Mouse (Mus musculus): ENCODE measurements around the gene Ltbp4. TPM values are rescaled to one million over a fixed set of nuclear protein-coding genes. Genes with fewer than 3 reads are reported as not detected.
A peak's percentile ranks its signal among the peaks of the same experiment; 100 is the strongest.

The Ltbp4 gene
- polyA plus RNA-seq, 1 experiment from 2014 or later, result 29.3 TPM

DNA sequence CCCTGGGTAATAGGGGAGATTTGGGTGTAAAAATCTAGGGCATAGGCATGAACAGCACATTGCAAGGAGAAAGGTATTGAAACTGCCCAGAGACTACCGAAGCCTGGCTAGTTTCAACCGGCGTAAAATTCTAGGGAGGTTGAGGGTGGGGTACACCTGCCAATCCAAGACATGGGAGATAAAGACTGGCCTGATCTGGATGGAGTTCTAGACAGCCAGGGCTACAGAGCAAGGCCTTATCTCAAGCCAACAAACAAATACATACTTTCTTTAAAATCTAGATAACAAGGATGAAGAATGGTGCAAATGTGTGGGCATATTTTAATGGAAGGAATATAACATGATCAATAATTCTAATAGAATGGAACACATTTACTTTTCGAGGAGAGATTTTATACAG, 17.3 kb upstream of the Ltbp4 start:
- Histone ChIP-seq H3K36me3 (peaks cover 25% of the 10 kb centered on the region), H3K9me3 (no peaks in the 10 kb centered on the region), H3K4me2 (replicated peaks) (peak overlapping the region; percentile 82), H3K27me3 (peaks cover 29% of the 10 kb centered on the region), H3K27ac (no peak overlapping the region), H3K4me1 (peaks cover 24% of the 10 kb centered on the region), H3K4me3 (peak overlapping the region; percentile 67), H3K9ac (peak overlapping the region; percentile 73; the same call in 1 of the 2 replicates)
- ATAC-seq (ENCODE audit: low FRiP score, low read depth), result no peak
- 55% methylated on average over 4 of the region's 4 CpGs for WGBS

DNA sequence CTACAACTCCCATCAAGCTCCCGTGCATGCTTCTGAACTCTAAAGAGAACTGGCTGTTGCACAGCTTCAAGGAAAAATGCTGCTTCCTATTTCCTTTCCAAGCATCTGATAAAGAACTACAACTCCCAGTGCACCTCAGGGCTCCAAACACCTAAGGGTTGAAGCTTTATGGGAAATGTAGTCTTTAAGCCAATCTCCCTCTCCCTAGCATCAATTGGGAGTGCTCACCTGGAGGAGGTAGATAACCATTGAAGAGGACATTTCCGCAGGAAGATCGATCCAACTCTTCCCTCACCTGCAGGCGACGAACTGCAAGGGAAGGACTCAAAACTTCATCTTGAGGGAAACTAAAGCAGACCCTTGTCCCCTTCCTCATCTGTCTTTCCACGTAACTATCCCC, 16.7 kb upstream of the Ltbp4 start:
- H3K9me3 ChIP-seq, result no peaks in the 10 kb centered on the region
- no peak overlapping the region for H3K27ac ChIP-seq
- peaks cover 24% of the 10 kb centered on the region for H3K4me1 ChIP-seq
- H3K9ac ChIP-seq, result no peak overlapping the region
- H3K36me3 ChIP-seq, result peaks cover 31% of the 10 kb centered on the region
- peak overlapping the region; percentile 82 for H3K4me2 ChIP-seq (replicated peaks)
- H3K4me3 ChIP-seq, result peak overlapping the region; percentile 67; the same call in 1 of the 2 replicates
- peaks cover 27% of the 10 kb centered on the region for H3K27me3 ChIP-seq
- peak; percentile 17; the same call in 1 of the 2 replicates for ATAC-seq (ENCODE audit: low FRiP score, low read depth)
- 21% methylated on average over 6 of the region's 6 CpGs for WGBS

DNA sequence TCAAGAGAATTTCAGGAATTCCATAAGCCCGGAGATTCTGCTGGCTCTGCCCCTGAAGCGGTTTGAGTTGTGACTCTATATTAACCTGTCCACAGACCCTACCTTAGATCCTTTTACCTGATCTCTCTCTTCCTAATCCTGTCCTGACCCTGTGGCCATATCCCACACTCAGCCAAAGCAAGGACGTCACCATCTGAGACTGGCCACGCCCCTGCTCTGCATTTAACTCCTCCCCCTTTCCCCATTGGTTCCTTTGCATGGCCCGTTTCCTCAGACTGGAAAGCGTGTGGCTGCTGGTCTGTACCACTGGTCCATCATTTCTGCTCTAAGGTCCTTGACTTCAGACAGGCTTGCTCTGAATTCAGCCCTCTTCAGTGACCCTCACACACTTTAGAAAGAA, 8.0 kb upstream of the Ltbp4 start:
- WGBS, result 18% methylated on average over 6 of the region's 6 CpGs
- Histone ChIP-seq H3K4me2 (replicated peaks) (no peak overlapping the region), H3K27me3 (0 out of 2 replicates have a peak, but pooled peaks cover 1% of the 10 kb centered on the region), H3K36me3 (peaks cover 83% of the 10 kb centered on the region), H3K9me3 (no peaks in the 10 kb centered on the region; the same call in 1 of the 2 replicates), H3K4me3 (no peak overlapping the region), H3K9ac (no peak overlapping the region), H3K4me1 (no peaks in the 10 kb centered on the region), H3K27ac (no peak overlapping the region)
- no peak for ATAC-seq (ENCODE audit: low FRiP score, low read depth)

DNA sequence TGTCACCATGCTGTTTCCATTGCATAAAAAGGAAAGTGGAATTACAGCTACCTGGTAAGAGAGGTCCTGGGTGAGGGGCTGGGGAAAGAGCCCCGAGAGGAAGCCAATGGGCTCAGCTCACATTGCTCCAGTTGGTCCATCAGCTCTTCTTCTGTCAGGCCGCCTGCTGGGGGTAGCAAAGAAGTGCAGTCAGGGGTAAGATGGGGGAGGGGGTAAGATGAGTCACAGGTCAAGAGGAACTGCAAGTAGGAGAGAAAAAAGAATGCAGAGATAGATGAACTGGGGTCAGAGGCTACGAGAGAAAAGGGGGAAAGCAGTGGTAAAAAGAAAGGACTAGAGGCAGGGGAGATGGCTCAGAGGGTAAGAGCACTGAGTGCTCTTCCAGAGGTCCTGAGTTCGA, 5.1 kb upstream of the Ltbp4 start:
- Histone ChIP-seq H3K9ac (no peak overlapping the region), H3K36me3 (peaks cover 58% of the 10 kb centered on the region), H3K27me3 (peaks cover 24% of the 10 kb centered on the region), H3K4me2 (replicated peaks) (no peak overlapping the region), H3K4me3 (no peak overlapping the region), H3K9me3 (no peaks in the 10 kb centered on the region; the same call in 1 of the 2 replicates), H3K4me1 (peaks cover 4% of the 10 kb centered on the region), H3K27ac (no peak overlapping the region)
- no peak for ATAC-seq (ENCODE audit: low FRiP score, low read depth)
- WGBS, result 49% methylated on average over 4 of the region's 4 CpGs

DNA sequence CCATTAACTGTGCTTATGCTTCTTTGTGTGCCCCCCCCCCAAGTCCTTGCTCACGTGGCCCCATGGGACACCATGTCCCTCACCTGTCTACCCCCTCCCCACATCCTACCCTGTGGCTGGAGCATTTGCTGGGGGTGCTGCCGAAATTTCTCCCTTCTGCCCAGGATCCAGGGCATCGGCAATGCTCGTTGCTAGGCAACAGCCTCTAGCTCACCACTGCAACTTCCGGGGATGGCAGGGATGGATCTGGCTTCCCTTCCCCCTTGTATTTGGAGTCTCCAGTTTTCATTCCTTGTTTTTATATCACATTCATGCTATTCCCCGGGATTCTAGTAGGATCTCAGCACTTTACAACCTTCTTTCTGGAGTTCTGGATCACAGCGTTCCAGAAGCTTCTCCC, 2.0 kb upstream of the Ltbp4 start:
- peaks cover 33% of the 10 kb centered on the region for H3K36me3 ChIP-seq
- no peaks in the 10 kb centered on the region; the same call in 1 of the 2 replicates for H3K9me3 ChIP-seq
- H3K4me2 ChIP-seq (replicated peaks), result no peak overlapping the region
- peaks cover 41% of the 10 kb centered on the region for H3K27me3 ChIP-seq
- no peak for ATAC-seq (ENCODE audit: low FRiP score, low read depth)
- 30% methylated on average over 7 of the region's 7 CpGs for WGBS
- no peak overlapping the region for H3K9ac ChIP-seq
- no peak overlapping the region for H3K27ac ChIP-seq
- H3K4me3 ChIP-seq, result no peak overlapping the region
- peaks cover 25% of the 10 kb centered on the region for H3K4me1 ChIP-seq

DNA sequence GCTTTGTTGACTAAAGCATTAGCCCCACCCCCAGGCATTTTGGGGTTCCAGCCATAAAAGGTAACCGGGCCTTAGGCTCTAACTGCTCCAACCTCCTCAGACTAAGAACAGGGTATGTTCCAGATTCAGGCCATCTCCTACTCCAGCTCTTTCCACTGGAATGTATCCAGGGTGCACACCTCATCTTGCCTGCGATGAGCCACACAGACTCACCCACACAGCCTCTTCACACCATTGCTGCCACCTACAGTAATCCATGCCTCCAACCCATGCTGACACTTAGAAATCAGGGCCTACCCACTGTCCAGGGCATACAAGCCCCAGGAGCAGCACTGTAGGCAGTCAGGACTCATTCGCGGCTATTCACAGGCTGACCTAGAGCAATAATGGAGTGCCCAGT, 1.6 kb upstream of the Ltbp4 start:
- no peak overlapping the region for H3K4me3 ChIP-seq
- H3K4me1 ChIP-seq, result peaks cover 29% of the 10 kb centered on the region
- H3K9ac ChIP-seq, result no peak overlapping the region
- no peak overlapping the region for H3K4me2 ChIP-seq (replicated peaks)
- 59% methylated on average over 4 of the region's 4 CpGs for whole genome bisulfite sequencing
- H3K36me3 ChIP-seq, result peaks cover 29% of the 10 kb centered on the region
- H3K27me3 ChIP-seq, result peaks cover 45% of the 10 kb centered on the region
- H3K9me3 ChIP-seq, result no peaks in the 10 kb centered on the region; the same call in 1 of the 2 replicates
- H3K27ac ChIP-seq, result no peak overlapping the region
- no peak for ATAC-seq (ENCODE audit: low FRiP score, low read depth)

DNA sequence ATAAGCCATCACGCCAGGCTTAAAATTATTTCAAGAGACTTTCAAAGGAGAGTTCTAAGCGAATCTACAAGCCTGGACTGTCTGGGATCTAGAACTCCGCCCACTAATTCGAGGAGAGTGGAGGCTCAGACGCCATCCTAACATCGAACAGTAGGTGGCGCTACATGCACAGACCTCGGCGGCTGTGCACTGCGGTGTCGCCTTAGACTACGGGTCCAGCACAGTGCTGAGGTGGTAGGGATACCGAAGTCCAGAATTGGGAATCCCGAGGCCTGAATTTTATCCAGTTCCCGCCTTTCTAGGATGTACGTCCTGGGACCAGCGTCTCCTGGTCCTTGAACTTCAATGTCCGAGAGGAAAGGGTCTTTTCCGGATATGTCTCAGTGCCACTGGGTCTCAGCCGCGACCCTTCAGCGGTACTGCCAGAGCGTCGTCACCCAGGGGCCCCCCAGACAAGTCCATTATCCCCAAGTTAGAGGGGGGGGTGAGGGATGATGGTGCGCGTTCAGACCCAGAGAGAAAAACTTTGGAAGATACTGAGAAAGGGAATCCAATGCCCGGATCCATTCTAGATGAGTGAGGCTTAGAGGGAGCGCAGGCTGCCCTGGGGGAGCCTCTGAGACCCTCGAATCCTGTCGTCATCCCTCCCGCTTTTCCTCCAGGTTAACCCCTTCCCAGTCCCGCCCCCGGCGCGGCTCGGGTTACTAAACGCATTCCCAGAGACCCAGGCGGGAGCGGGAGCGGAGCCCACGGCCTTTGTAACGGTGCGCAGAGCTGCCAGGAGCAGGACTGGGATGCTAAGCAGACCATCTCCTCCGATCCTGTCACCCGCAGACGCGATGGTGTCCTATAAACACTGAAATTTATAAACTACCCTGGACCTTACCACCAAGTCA, 1.3 kb downstream of the Ltbp4 start:
- Histone ChIP-seq H3K36me3 (peaks cover 3% of the 10 kb centered on the region; the same call in 1 of the 2 replicates), H3K4me3 (peak overlapping the region; percentile 51), H3K9me3 (no peaks in the 10 kb centered on the region; the same call in 1 of the 2 replicates), H3K4me2 (replicated peaks) (peak overlapping the region; percentile 86), H3K4me1 (peaks cover 57% of the 10 kb centered on the region), H3K27ac (peak overlapping the region; percentile 58; the same call in 1 of the 2 replicates), H3K9ac (peak overlapping the region; percentile 70), H3K27me3 (peaks cover 75% of the 10 kb centered on the region)
- under 1% methylated on average over 47 of the region's 47 CpGs for WGBS
- peak; percentile 87 for ATAC-seq (ENCODE audit: low FRiP score, low read depth)

DNA sequence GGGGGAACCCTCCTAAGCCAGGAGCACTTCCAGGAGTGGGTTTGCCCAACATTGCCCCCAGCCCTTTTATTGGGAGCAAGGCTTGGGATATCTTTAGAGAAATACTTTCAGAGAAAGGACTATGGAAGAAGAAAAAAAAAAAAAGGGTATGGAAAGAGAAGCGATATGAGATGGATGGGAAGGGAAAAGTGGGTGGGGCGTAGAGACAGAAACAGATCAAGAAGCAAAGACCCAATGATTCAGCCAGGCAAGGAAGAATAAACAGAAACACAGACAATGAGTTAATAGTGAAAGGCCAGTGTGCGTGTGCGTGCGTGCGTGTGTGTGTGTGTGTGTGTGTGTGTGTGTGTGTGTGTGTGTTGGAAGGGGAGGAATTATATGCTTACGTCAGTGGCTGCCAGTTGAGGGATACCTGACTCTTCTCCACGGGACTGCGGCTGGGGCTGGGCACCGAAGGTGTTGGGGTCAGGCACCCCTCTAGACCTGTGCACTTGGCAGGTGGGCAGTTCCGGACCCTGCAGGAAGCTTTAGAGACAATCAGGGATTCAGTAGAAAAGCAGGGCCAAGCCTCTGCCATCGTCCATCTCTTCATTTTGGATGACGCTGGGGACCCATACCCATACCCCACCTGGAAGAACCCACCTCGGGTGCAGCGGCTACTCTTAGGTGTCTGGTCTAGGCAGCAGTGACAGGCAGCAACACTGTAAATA, 2.3 kb downstream of the Ltbp4 start:
- no peak for ATAC-seq (ENCODE audit: low FRiP score, low read depth)
- no peak overlapping the region; the same call in 1 of the 2 replicates for H3K9ac ChIP-seq
- H3K27ac ChIP-seq, result no peak overlapping the region
- H3K36me3 ChIP-seq, result no peaks in the 10 kb centered on the region
- H3K27me3 ChIP-seq, result peaks cover 81% of the 10 kb centered on the region
- peak overlapping the region; percentile 97 for H3K4me2 ChIP-seq (replicated peaks)
- H3K4me1 ChIP-seq, result peaks cover 67% of the 10 kb centered on the region
- H3K9me3 ChIP-seq, result no peaks in the 10 kb centered on the region
- peak overlapping the region; percentile 51; the same call in 1 of the 2 replicates for H3K4me3 ChIP-seq
- WGBS, result 65% methylated on average over 15 of the region's 15 CpGs

DNA sequence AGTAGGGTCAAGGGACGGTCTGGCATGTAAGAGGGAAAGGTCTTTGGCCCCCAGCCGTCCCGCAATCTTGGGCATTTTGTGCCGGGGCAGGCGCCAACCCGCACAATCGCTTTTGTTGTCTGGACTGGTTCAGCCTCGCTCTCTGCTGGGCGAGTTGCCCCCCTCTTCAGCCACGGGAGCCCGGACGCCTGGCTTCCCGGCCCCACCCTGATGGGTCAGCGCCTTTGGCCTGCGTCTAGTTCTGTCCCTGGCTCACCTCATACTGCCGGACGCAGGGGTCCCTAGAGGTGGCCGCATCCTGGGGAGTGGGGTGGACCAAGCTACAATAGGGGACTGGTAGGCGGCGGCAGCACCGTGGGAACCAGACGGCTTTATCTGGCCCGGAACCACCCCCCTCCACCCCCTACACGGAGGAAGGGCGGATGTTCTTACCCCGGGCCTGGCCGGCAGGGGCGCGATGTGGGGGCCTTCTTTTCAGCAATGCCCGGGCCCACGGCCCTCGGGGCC, 3.0 kb downstream of the Ltbp4 start:
- 3% methylated on average over 32 of the region's 32 CpGs for WGBS
- H3K9ac ChIP-seq, result peak overlapping the region; percentile 39; the same call in 1 of the 2 replicates
- H3K27me3 ChIP-seq, result peaks cover 86% of the 10 kb centered on the region
- H3K36me3 ChIP-seq, result no peaks in the 10 kb centered on the region
- H3K4me2 ChIP-seq (replicated peaks), result peak overlapping the region; percentile 97
- H3K9me3 ChIP-seq, result no peaks in the 10 kb centered on the region
- ATAC-seq (ENCODE audit: low FRiP score, low read depth), result no peak
- no peak overlapping the region for H3K27ac ChIP-seq
- H3K4me1 ChIP-seq, result peaks cover 74% of the 10 kb centered on the region
- H3K4me3 ChIP-seq, result peak overlapping the region; percentile 57

DNA sequence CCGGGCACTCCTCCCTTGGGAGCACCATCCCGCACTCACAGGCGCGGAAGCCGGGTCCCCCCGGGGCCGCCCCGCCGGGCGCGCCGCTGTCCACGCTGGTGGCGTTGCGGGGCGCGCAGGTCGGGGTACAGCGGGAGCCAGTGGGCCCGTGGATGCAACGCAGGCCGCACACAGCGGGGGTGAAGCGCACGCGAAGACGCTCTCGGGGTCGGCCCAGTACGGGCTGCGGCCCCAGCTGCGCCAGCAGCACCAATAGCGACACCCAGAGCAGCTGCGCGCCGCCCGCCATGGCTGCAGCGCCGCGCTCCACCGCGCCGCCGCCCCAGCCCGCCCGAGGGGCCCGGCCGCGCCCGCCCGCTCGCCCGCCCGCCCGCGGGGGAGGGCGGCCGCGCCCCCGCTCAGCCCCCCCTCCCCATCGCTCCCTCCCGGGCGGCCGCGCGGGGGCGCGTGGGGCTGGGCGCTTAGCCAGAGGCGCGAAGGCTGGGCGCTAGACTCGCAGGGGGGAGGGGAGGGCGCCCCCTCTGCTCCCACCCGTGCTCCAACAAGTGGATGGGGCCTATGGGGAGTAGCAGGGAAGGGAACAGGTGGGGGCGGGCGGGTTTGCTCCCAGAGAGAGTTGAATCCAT, 4.1 kb downstream of the Ltbp4 start:
- H3K4me3 ChIP-seq, result peak overlapping the region; percentile 57
- under 1% methylated on average over 39 of the region's 77 CpGs for WGBS
- no peak for ATAC-seq (ENCODE audit: low FRiP score, low read depth)
- no peak overlapping the region for H3K27ac ChIP-seq
- H3K4me1 ChIP-seq, result peaks cover 83% of the 10 kb centered on the region
- no peaks in the 10 kb centered on the region for H3K9me3 ChIP-seq
- H3K36me3 ChIP-seq, result no peaks in the 10 kb centered on the region
- peak overlapping the region; percentile 97 for H3K4me2 ChIP-seq (replicated peaks)
- H3K27me3 ChIP-seq, result peaks cover 86% of the 10 kb centered on the region
- peak overlapping the region; percentile 74 for H3K9ac ChIP-seq

DNA sequence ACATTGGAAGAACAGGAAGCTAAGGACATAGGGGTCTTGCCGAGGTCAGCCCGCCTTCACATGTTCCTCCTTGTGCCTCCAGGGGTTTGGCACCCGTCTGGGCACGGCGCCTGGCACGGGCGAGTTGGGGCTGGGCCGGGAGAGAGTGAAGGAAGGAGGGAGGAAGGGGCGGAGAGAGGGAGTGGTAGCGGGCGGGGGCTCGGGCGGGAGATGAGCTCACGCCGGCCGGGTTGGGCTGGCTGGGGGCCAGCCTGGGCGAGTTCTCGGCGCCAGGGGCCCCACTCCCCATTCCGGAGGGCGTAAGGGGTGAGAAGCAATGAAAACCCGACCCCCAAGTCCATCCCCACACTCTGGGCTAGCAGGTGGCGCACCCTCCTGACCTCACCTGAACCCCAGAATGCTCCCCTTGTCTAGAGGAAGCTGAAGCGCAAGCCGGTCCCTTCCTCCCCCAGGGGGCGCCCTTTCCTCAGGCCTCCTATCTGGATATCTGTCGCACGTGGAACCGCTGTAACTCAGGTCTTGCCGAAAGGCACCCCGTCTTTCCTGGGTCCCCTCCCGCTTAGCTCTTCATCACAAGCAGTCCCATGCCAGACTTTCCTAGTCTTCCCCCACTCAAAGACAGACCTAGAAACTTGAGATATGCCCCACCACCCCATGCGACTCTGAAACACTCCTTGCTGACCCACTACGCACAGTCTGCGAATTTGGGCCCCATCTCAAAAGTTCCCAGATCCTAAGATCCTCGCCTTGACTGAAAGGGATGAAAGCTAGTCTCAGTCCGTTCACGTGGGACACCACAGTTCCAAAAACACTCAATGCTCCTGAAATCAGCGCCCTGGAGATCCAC, 4.9 kb downstream of the Ltbp4 start:
- peak overlapping the region; percentile 57 for H3K4me3 ChIP-seq
- peaks cover 79% of the 10 kb centered on the region for H3K4me1 ChIP-seq
- peaks cover 86% of the 10 kb centered on the region for H3K27me3 ChIP-seq
- no peak for ATAC-seq (ENCODE audit: low FRiP score, low read depth)
- H3K27ac ChIP-seq, result peak overlapping the region; percentile 22; the same call in 1 of the 2 replicates
- 1% methylated on average over 39 of the region's 39 CpGs for WGBS
- H3K9ac ChIP-seq, result peak overlapping the region; percentile 74
- H3K4me2 ChIP-seq (replicated peaks), result peak overlapping the region; percentile 97
- H3K36me3 ChIP-seq, result 0 out of 2 replicates have a peak, but pooled peaks cover 4% of the 10 kb centered on the region
- no peaks in the 10 kb centered on the region for H3K9me3 ChIP-seq
